Mouse (Mus musculus): ENCODE results near the gene Fam49a.

GRCm38 (mm10) chr12:12333526-12334310 lies 71.8 kb downstream of the Fam49a start:
- TF ChIP-seq TAL1 (conservative IDR thresholded peaks at IDR 0.05; ENCODE audit: low read depth, low read length), result no peak
- TF ChIP-seq CTCF (IDR thresholded peaks at IDR 0.05; ENCODE audit: low read depth, low read length), result no peak
- no peak for TF ChIP-seq GATA1 (IDR thresholded peaks at IDR 0.05; ENCODE audit: borderline replicate concordance, low read length)
- TF ChIP-seq POLR2AphosphoS5 (IDR thresholded peaks at IDR 0.05; ENCODE audit: insufficient replicate concordance, low read depth, low read length), result no peak

Data from G1E (cell line).